Mouse (Mus musculus) heart, postnatal 25 days (tissue): ENCODE results near the gene Ugt1a6a. TPM values are rescaled to one million over a fixed set of nuclear protein-coding genes. Genes with fewer than 3 reads are reported as not detected.
"Not testable (repeated sequence)": the region's sequence is repeated elsewhere in the genome, so short reads cannot be mapped to it uniquely, and the experiment has no call there.

ENCODE experiments used
- DNase-seq: peaks from one replicate; pipeline ENCODE4 v3.0.0; 2022; ENCODE audit warnings: low spot score
- intact Hi-C: fragments of 180-260 bp; cut with DNase I; formaldehyde crosslinking; loops from one replicate; pipeline ENCODE4 v1.15.1; 2025
- total RNA-seq, 2 experiments: library from RNA; stranded (reverse); gene quantifications; 2 replicates each; pipeline ENCODE4 v1.2.3; 2021

Gene Ugt1a6a
- total RNA-seq, 2 experiments from 2014 or later, result 2.6 to 3.4 TPM

DNA sequence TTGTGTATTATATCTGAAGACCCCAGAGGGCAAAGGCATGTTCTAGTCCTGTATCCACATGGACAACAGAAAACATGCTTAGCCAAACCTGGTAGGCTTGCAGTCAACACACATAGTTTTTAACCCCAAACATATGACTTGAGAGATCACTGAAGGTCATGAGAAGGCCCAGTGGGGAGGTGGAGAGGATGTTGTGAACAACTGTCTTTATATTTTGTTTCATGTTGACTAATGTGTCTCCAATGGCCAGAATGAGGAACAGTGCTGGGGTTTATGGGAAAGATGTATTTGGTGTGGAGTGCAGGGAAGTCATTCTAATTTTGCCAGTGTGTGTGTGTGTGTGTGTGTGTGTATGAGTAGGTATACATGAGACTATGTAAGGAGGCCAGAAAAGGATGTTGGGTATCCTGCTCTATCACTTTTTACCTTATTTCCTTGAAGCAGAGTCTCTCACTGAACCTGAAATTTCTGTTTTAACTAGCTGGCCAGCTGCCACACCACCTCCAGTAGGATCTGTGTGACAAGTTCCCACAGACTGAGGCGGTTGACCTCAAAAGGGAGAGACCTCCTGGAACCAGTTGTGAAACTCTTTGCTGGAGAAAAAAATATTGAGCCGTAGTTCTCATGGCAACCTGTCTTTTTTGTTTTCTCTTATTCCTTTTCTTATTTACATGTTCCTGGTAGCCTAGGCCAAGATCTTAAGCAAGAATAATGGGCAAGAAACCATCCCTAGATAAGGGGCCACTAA is 89.6 kb downstream of the Ugt1a6a start:
- no peak for DNase-seq
- intact Hi-C loops, result no loop called here

DNA sequence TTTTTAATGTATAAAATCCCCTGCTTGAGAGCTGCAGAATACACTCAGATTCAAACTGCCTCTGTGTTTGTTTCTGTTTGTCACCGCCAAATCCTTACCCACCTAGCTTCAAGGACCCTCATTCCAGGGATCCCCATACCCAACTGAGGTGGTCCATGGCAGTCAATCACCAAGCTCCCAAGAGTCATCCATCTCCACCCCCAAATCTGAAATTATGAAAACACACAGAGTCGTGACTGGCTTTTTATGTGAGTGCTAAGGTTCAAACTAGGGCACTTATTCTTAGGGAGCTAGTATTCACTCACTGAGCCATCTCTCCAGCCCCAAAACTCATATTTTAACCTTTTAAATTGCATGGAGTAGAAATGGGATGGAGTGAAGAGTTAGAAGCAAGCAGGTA is 90.7 kb downstream of the Ugt1a6a start:
- DNase-seq, result peak; percentile 0

DNA sequence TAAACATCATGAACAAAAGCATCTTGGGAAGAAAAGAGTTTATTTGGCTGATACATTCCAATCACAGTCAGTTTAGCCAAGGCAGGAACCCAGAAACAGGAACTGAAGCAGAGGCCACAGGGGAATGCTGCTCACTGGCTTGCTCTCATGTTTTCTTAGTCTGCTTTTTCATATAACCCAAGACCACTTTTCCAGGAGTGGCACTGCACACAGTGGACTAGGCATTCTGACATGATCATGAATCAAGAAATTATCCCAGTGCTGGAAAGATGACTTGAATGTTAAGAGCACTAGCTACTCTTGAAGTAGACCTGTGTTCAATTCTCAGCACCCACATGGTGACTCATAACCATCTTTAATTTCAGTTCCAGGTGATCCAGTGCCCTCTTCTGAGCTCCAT is 91.1 kb downstream of the Ugt1a6a start:
- intact Hi-C loops, result no loop called here
- peak; percentile 1 for DNase-seq

More for the DNA sequence above, 90.7 kb downstream of the Ugt1a6a start:
- intact Hi-C loops, result not testable (repeated sequence)

DNA sequence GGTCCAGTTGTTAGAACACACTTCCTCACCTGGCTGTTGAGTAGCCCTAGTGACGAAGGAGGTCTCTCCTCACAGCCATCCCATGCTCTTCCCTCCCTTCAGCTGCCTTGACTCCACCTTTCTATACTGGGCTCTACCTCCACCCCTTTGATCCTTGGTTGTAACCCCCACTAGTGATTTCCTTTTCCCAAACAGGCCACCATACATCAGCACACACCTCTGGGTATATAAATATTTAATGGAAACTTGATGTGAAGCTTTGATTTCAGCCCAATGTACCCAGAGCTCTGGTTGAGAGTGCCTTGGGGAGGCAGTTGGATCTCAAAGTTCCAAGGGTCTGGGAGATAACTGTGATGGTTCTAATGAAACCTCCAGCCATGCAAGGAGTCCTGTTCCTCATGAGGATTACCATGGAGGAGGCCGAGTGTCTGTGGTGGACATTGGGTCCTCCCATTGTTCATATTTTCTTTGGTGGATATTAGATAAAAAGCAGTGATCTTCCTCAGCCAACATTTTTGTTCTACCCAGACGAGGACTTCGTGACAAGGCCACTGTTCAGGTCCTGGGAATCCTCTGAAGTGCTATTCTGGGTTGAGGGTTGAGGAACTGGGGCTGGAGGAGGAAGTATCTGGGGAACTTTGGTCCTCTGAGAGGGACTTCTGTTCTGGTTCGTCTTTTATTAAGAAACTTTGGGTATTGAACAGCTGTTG is 92.2 kb downstream of the Ugt1a6a start, which contains the start of gene Mroh2a:
Mroh2a (plus strand) TSS at position 317 of the 710 bp plus-strand sequence.
- intact Hi-C loops, result no loop called here
- peak; percentile 12 for DNase-seq

DNA sequence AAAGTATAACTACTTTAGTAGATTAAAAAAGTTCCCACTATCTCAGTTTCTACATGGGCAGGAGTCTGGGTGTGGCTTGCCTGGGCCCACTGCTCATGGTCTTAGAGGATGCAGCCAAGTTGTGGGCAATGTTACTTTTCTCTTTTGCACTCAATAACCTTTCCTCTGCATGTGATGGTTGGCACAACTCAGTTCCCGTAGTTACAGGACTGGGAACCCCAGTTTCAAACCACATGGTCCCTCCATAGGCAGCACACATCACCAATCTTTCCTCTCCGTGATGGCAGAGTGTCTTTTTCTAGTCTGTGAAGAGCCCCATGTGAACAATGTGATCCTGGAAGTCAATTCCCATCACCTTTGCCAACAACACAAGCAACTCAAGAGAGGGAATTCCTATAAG is 92.9 kb downstream of the Ugt1a6a start:
- intact Hi-C loops, result no loop called here
- peak; percentile 1 for DNase-seq

DNA sequence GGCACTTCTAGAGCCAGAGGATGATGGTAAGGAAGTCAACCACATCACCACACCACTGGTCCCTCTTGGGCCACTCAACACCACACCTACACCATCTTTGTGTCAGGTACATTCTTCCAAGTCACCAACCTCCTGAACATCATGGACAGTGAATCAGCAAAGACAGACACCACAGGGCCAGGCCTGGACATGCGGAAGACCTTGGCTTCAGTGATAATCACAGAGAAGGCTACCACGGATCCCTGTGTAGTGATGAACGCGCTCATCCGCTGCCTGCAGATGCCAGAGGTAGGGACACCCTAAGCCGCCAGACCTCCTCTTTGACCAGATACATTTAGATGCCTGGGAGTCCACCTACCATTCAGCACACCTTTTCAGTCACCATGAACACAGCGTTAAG is 93.5 kb downstream of the Ugt1a6a start:
- DNase-seq, result peak; percentile 16
- intact Hi-C loops, result no loop called here

DNA sequence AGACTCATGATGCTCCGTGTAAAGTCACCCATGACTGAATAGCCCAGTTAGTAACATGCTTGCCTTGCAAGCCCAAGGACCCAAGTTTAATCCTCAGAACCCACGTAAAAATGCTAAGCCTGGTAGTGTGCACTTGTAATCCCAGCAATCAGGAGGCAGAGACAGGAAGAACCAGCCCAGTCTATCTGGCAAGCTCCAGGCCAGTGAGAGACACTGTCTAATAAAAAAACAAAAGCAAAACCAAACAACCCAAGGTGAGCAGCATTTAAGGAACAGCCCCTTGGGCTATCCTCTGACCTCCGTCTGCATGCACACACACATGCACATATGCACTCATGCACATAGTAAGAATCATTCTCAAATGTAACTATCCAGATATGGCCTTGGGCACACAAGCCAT is 95.0 kb downstream of the Ugt1a6a start:
- intact Hi-C loops, result no loop called here
- DNase-seq, result peak; percentile 1

DNA sequence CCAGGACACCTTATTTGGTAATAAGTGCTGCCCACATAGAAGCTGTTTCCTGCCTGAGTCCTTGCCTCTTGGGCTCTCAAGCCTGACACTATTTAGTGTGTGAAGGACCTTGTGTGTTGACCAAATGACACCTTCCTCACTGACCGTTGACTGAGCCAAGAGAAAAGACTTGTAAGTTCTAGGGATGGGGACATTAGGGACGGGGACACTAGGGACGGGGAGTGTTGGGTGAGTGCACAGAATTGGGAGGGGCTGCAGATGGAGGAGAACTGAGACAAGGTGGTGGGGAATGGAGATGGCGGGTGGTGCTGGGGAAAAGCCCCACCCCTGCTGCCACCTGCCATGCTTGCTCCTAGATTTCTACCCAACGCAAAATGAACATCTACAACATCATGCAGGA is 95.4 kb downstream of the Ugt1a6a start:
- intact Hi-C loops, result no loop called here
- peak; percentile 13 for DNase-seq

DNA sequence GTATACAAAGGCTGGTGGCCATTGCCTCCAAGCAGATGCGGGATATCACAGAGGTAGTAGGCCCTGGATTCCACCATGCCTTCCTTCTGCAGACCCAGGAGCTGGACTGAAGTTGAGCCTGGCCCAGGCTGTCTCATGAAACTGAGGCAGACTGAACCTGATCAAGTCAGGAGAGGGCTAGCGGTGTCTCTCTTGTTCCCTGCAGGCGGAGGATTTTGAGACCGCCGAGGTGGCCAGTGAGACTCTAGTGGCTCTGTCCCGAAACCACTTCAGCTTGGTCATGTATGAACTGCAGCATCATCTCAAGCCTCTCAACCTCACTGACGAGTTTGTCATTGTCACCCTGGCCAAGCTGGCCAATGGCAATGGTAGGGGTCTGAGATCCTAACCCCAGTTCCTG is 95.8 kb downstream of the Ugt1a6a start:
- intact Hi-C loops, result no loop called here
- DNase-seq, result peak; percentile 6

DNA sequence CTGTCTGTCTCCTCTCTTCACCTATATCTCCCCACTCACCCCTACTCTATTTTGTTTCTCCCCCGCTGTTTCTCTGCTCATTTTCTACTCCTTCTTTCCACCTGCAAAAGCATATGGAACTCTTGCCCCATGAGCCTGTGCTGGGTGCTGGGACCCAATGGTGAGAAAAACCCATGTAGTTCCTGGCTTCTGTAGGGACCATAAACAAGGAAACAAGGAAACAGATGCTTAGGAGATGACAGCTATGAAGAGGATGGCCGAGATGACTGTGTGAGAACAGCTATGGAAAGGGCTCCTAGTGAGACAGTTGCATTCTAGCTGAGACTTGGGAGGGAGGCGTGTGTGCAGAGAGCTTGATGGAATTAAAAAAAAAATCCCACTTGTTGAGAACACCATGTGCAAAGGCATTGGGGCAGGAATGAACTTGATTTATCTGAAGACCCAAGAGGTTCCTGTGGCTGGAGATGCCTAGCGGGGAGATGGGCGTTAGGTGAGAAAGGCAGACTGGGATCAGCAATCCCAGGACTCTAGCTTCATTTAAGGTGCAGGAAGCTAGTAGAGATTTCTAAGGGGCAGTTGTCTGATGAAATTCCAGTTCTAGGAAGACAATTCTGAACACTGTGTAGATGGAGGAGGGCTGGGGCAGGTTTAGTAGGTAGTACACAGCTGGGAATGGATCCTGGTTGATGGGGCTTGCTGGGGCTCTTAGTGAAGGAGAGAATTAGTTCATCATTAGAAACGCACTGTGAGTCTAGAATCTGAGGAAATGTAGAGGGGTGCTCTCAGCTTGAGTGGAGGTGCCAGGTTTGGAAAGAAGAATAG is 96.6 kb downstream of the Ugt1a6a start:
- DNase-seq, result peak; percentile 3
- intact Hi-C loops, result no loop called here

DNA sequence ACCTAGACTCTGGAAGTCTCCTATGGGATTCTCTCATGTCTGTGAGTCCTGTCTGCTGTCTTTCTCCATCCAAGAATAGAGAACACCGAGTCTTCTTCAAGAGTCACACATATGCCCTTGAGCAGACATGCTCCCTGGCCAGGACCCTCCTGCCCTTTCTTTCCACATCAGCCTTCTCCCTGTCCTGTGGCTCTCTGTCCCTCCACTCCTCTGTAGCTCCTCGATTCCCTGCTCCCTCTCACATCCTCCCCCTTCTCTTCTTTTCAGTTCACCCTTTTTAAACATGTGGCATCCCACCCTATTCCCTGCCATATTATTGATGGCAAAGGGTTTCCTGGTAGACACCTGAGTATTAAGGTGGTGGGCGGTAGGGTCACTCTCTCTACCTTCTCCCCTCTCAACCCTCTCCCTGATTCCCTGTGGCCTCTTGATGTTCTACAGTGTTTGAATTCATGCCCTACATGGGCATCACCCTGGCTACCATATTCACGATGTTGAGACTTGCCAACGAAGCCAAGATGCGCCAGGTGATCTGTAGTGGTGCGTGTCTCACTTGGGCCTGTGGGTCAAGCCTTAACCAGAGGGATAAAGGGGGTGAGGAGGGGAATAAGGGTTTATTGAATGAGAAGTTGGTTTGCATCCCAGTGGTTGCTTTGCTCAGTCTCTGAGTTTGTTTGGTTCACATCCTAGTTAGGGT is 97.3 kb downstream of the Ugt1a6a start:
- intact Hi-C loops, result no loop called here

DNA sequence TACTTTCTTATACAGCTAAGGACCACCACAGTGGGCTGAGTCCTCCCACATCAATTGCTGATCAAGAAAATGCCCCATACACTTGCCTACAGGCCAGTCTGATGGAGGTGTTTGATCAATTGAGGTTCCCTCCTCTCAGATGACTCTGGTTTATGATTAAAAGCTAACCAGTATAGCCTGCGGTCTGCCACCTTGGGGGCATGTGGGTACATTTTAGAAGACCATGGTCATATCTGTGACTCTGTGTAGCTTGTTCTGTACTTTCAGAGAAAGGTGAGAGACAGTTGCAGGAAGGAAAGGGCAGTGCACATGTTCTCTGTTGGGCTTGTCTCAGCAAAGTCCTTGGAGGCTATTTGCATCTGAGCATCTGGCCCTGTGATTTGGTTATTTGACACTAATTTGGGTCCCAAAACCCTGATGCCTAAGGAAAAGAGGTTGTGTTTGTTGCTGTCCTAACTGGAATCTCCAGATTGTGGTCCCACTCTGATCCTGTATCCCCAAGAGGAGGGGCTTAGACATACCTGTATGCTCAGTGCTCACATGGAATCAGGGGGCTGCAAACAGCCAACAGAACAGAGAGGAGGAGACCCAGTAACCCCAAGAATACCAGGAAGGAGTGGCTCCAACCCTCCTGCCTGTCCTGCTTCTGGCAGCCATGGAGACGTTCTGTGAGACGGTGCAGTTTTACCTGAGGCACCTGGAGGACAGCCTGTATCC is 98.2 kb downstream of the Ugt1a6a start:
- no peak for DNase-seq
- intact Hi-C loops, result no loop called here

More for the DNA sequence above, 97.3 kb downstream of the Ugt1a6a start:
- no peak for DNase-seq

DNA sequence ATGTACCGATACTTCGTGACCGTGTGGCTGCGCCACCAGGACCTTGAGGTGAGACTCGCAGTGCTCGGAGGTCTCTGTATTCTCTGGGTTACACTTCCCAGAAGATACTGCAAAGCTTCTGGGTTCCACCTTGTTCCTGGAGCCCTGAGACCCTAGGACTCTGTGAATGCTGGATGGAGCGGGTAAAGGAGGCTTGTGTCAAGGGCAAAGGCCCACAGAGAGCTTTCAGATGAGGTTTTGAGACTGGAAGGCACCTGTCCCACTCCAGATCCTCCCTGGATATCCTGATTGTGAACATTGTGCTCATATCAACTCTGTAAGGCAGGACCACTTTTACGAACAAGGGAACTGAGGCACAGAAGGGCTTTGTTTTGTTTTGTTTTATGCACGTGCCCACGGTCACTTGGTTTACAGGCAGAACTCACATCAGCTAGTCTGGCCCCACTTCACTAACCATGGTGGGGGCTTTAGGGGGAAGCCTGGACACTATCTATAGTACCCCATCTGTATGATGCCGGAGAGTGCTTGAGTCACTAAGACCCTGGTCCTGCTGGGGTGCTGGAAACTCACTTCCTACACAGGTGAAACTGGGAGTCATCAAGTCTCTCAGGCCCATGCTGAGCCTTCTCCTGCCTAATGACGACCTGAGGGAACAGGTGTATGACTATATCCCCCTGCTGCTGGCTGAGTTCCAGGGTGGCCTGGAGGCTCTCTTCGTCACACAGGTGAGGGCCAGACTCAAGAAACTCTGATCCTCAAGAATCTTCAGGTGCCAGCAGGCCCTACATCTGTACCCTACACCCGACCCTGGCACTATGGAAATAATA is 99.0 kb downstream of the Ugt1a6a start:
- DNase-seq, result no peak
- intact Hi-C loops, result no loop called here

DNA sequence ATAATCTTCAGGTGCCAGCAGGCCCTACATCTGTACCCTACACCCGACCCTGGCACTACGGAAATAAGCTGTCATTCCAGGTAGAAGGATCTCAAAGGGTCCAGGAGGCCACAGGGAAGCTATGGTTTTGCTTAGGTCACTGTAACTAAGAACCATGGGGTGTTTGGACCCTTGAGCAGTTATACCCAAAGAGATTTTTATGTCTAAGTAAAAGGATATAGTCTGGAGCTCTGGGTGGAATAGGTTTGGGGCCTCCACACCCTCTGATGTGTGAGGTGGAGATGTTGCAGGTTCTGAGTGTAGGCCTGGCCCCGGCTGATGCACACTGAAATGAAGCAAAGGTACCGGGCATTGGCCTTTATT is 99.6 kb downstream of the Ugt1a6a start:
- no peak for DNase-seq
- intact Hi-C loops, result no loop called here

DNA sequence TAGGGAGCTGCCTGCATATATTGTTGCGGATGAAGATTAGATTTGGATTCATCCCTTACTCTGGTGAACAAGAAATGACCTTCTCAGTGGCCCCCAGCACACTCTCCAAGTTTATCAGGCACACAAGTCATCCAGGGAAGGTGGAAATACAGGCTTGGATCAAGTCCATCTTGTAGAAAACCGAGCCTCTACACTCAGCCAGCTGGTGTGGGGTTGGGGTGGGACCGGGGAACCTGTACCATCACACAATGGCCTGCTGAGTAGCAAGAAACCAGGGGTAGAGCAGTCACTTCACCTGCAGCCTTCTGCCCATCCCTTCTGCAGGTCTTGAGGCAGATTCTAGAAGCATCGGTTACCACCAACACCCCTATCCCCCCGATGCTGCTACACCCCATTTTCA is 100.0 kb downstream of the Ugt1a6a start:
- intact Hi-C loops, result no loop called here
- no peak for DNase-seq

DNA sequence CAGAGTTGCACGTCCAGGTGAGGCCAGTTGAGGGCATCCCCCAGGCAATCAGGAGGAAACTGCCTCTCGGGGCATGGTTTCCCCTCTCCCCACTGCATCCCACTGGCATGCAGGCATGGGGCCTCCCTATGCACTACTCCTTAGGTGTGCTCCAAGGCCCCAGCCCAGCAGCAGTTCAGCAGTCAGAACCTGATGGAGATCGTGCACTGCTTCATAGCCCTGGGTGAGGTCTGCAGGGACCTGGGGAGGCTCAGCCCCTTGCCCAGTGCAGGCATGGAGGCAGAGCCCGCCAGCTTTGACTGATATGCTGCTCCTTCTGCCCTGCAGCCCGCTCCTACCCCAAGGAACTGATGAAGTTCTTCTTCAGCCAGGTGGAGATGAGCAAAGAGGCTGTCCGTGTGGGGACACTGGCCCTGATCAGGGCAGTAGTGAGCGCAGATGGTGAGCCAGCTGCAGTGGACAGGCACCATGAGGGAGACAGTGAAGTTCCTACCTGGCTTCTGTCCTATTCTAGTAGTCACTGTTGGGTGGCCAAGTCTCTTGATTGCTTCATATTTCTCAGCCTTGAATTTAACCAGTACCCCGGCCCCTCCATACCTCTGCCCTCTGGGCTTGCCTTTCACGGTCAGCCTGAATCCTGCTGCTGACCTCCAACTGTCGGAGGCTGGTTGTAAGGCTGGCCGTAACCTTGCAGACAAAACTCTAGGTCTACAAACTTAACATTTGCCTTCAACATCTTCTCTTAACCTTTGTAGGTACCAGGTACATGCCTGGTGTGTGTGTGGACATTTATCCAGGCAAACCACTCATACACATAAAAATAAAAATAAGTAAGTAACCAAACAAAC is 100.7 kb downstream of the Ugt1a6a start:
- intact Hi-C loops, result no loop called here
- no peak for DNase-seq

DNA sequence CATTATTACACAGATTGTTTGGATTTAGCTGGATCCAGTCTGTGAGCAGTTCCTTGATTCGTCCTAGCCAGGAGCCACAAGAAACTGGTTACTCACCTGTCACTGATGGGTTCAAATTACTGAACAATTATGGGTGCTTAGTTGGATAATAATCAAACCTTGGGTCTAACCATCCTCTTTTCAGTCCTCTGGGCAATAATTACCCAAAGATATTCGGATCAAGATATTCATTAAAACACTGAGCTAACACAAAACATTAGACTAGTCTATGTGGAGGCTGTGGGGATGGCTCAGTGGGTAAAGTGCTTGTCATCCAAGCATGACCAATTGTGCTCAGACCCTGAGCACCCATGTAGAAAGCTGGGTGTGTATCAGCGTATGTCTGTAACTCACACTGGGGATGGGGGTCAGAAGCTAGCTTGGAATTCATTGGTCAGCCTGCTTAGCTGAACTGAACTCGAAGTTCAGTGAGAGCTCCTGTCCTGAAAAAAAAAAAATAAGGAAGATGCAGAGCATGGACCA is 101.3 kb downstream of the Ugt1a6a start:
- DNase-seq, result no peak
- intact Hi-C loops, result no loop called here

DNA sequence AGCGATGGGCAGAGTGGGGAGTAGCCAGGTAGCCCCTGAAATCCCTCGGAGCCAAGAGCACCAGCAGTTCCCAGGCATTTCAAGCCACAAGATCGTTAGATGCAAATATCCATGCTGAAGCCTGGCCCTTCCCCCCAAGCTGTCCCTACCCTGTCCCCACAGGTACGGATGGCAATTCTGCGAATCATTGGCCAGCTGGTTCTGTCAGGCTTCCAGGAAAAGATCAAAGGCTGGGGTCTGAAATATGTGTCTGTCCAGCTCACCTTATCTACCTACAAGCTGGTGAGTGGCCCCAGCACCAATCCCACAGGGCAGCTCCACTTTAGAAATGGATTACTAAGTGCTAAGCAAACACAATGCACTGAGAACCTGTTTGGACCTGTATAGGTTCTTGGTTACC is 102.7 kb downstream of the Ugt1a6a start:
- DNase-seq, result no peak
- intact Hi-C loops, result no loop called here
